Mouse (Mus musculus): ENCODE measurements around the gene Scgb3a1. TPM values are rescaled to one million over a fixed set of nuclear protein-coding genes. Genes with fewer than 3 reads are reported as not detected.

Scgb3a1 gene
- polyA plus RNA-seq (2017; shearing (Covaris generic)): not detected

GRCm38 (mm10) chr11:49663310-49663709 is at the start of gene Scgb3a1:
TSS of gene Scgb3a1 (plus strand) at chr11:49663610.

GRCm38 (mm10) chr11:49712555-49713335 is 49.3 kb downstream of the Scgb3a1 start, which contains the start of gene Cnot6:
TSS of gene Cnot6 (minus strand) at chr11:49712723.

Other genes starting within 250 kb of the Scgb3a1 start
- not detected for gene Olfr1389, start 240.5 kb upstream of the Scgb3a1 start, polyA plus RNA-seq (2017; shearing (Covaris generic))
- gene Olfr1388, start 227.0 kb upstream of the Scgb3a1 start, polyA plus RNA-seq (2017; shearing (Covaris generic)): 0.10 TPM
- not detected for gene Olfr1387, start 208.3 kb upstream of the Scgb3a1 start, polyA plus RNA-seq (2017; shearing (Covaris generic))
- not detected for gene Olfr1386, start 198.6 kb upstream of the Scgb3a1 start, polyA plus RNA-seq (2017; shearing (Covaris generic))
- gene Olfr1385, start 174.5 kb upstream of the Scgb3a1 start, polyA plus RNA-seq (2017; shearing (Covaris generic)): 0.09 TPM
- not detected for gene Olfr1384, start 156.9 kb upstream of the Scgb3a1 start, polyA plus RNA-seq (2017; shearing (Covaris generic))
- gene Olfr1383, start 144.0 kb upstream of the Scgb3a1 start, polyA plus RNA-seq (2017; shearing (Covaris generic)): not detected
- not detected for gene Olfr1382, start 135.4 kb upstream of the Scgb3a1 start, polyA plus RNA-seq (2017; shearing (Covaris generic))
- 0.07 TPM for gene Olfr1381, start 120.2 kb upstream of the Scgb3a1 start, polyA plus RNA-seq (2017; shearing (Covaris generic))
- not detected for gene Olfr1380, start 106.7 kb upstream of the Scgb3a1 start, polyA plus RNA-seq (2017; shearing (Covaris generic))
- gene Flt4, start 54.3 kb upstream of the Scgb3a1 start, polyA plus RNA-seq (2017; shearing (Covaris generic)): not detected
- gene Cnot6, start 49.1 kb downstream of the Scgb3a1 start, polyA plus RNA-seq (2017; shearing (Covaris generic)): 14.4 TPM
- 3.1 TPM for gene Gfpt2, start 130.6 kb downstream of the Scgb3a1 start, polyA plus RNA-seq (2017; shearing (Covaris generic))
- 32.8 TPM for gene Mapk9, start 183.1 kb downstream of the Scgb3a1 start, polyA plus RNA-seq (2017; shearing (Covaris generic))
- gene Rasgef1c, start 238.2 kb downstream of the Scgb3a1 start, polyA plus RNA-seq (2017; shearing (Covaris generic)): 0.39 TPM

Data from inflammation-experienced regulatory T-cells, adult 16 weeks (primary cell).